Mouse (Mus musculus) intestine, embryonic 15.5 days (tissue): ENCODE results near the gene Ush2a. TPM values are rescaled to one million over a fixed set of nuclear protein-coding genes. Genes with fewer than 3 reads are reported as not detected.
A peak's percentile ranks its signal among the peaks of the same experiment; 100 is the strongest.

Experiments
- ATAC-seq: fragments of 200-750 bp; cut with Nextera tagmentation; 2 replicates; pipeline ENCODE4 v1.8.0; 2017; ENCODE audit warnings: moderate TSS enrichment, moderate library complexity
- H3K27ac ChIP-seq: fragments of 300-500 bp; sonication (generic); 2 replicates; pipeline ENCODE4 v1.5.1; 2015; ENCODE audit warnings: mild to moderate bottlenecking, inconsistent platforms
- H3K27me3 ChIP-seq: fragments of 300-500 bp; sonication (generic); replicated peaks from 2 replicates; pipeline ENCODE4 v1.6.1; 2015; ENCODE audit warnings: inconsistent platforms
- H3K36me3 ChIP-seq: fragments of 300-500 bp; sonication (generic); 2 replicates; pipeline ENCODE4 v1.6.1; 2015; ENCODE audit warnings: inconsistent platforms
- H3K4me1 ChIP-seq: fragments of 300-500 bp; sonication (generic); replicated peaks from 2 replicates; pipeline ENCODE4 v1.6.1; 2015; ENCODE audit warnings: inconsistent platforms
- H3K4me2 ChIP-seq: fragments of 300-500 bp; sonication (generic); replicated peaks from 2 replicates; pipeline ENCODE4 v1.6.1; 2015; ENCODE audit warnings: mild to moderate bottlenecking, inconsistent platforms
- H3K4me3 ChIP-seq: fragments of 300-500 bp; sonication (generic); replicated peaks from 2 replicates; pipeline ENCODE4 v1.5.1; 2015; ENCODE audit warnings: inconsistent platforms
- H3K9ac ChIP-seq: fragments of 300-500 bp; sonication (generic); 2 replicates; pipeline ENCODE4 v1.6.1; 2015; ENCODE audit warnings: inconsistent platforms
- H3K9me3 ChIP-seq: fragments of 300-500 bp; sonication (generic); 2 replicates; pipeline ENCODE4 v1.6.1; 2016; ENCODE audit warnings: inconsistent platforms
- WGBS: fragments of 180-500 bp; shearing (Covaris S2); methylation state at CpG from one replicate; pipeline ENCODE4 v1.1.7; 2015; 5-methylcytosine and 5-hydroxymethylcytosine counted together
- polyA plus RNA-seq: library from polyadenylated mRNA; unstranded; fragments of >200 nt; fragmentation: Nextera tagmentation; extraction: Ambion mirVana; gene quantifications from 2 replicates; pipeline ENCODE4 v1.2.1, GENCODE M21; 2015

Gene Ush2a
- polyA plus RNA-seq, 1 experiment from 2014 or later, result 0.04 TPM

- no peak overlapping the region for H3K9ac ChIP-seq
- no peak overlapping the region for H3K4me2 ChIP-seq
- no peaks in the 10 kb centered on the region for H3K4me1 ChIP-seq
- no peak overlapping the region for H3K4me3 ChIP-seq
- 87% methylated on average over 12 of the region's 12 CpGs for WGBS
- no peaks in the 10 kb centered on the region for H3K9me3 ChIP-seq
- H3K36me3 ChIP-seq, result no peaks in the 10 kb centered on the region
- no peak for ATAC-seq
- H3K27ac ChIP-seq, result no peak overlapping the region
- H3K27me3 ChIP-seq, result no peaks in the 10 kb centered on the region
Observed at GRCm38 (mm10) chr1:188656121-188656520, 394.3 kb downstream of the Ush2a start.

DNA sequence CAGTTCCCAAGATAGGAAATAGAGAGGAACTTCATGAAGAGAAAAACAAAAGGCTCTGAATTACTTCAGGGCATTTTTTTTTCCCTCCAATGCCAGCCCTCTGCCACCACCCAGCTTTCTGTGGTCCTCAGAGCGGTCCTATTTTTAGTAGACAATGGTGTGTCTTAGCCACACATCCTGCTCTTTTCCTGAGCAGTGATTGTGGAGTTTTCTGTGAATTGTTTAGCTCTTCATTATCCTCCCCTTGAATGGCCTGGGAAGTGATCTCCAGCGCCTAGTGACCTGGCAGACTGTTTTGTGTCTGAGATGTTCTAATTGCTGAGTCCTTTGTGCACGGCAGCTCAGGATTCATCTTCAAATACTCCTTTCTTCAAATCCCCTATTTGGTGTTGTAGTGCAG lies 397.3 kb downstream of the Ush2a start:
- Histone ChIP-seq H3K4me1 (no peaks in the 10 kb centered on the region), H3K36me3 (no peaks in the 10 kb centered on the region), H3K27ac (no peak overlapping the region), H3K9me3 (no peaks in the 10 kb centered on the region), H3K27me3 (no peaks in the 10 kb centered on the region), H3K4me3 (no peak overlapping the region), H3K4me2 (no peak overlapping the region), H3K9ac (no peak overlapping the region)
- ATAC-seq, result no peak
- WGBS, result 61% methylated on average over 3 of the region's 3 CpGs

DNA sequence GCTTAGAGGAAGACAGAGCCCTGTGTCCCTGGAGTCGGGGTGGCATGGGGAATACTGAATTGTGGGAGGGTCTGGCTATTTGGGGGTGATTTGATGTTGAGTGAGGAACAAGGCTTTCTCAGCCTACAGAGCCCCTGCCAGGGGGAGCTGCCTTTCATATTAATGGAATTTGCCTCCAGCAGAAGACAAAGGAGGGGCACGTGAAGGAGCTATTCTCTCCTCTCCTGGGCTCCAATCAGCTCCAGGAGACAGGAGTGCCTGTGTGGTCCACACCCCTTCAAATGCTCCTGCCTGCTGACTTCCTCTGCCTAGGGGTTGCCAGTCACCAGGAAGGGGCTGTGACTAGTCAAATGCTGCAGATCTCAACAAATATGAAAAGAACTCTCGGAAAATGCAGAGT lies 398.5 kb downstream of the Ush2a start:
- WGBS, result 18% methylated on average over 3 of the region's 3 CpGs
- Histone ChIP-seq H3K9ac (no peak overlapping the region), H3K4me1 (no peaks in the 10 kb centered on the region), H3K9me3 (no peaks in the 10 kb centered on the region), H3K27me3 (no peaks in the 10 kb centered on the region), H3K4me3 (peak overlapping the region; percentile 16), H3K4me2 (peak overlapping the region; percentile 51), H3K36me3 (no peaks in the 10 kb centered on the region), H3K27ac (no peak overlapping the region)
- peak; percentile 49; the same call in 1 of the 2 replicates for ATAC-seq

GRCm38 (mm10) chr1:188660882-188661281 lies 399.1 kb downstream of the Ush2a start:
- H3K4me2 ChIP-seq, result peak overlapping the region; percentile 51
- H3K4me3 ChIP-seq, result peak overlapping the region; percentile 16
- no peaks in the 10 kb centered on the region for H3K27me3 ChIP-seq
- ATAC-seq, result no peak
- WGBS, result 9% methylated on average over 8 of the region's 8 CpGs
- no peak overlapping the region for H3K9ac ChIP-seq
- H3K36me3 ChIP-seq, result no peaks in the 10 kb centered on the region
- no peaks in the 10 kb centered on the region for H3K9me3 ChIP-seq
- H3K27ac ChIP-seq, result no peak overlapping the region
- no peaks in the 10 kb centered on the region for H3K4me1 ChIP-seq

GRCm38 (mm10) chr1:188667460-188667859 lies 405.6 kb downstream of the Ush2a start:
- Histone ChIP-seq H3K4me3 (no peak overlapping the region), H3K27ac (no peak overlapping the region), H3K9ac (no peak overlapping the region), H3K9me3 (no peaks in the 10 kb centered on the region), H3K4me1 (no peaks in the 10 kb centered on the region), H3K4me2 (no peak overlapping the region), H3K27me3 (no peaks in the 10 kb centered on the region), H3K36me3 (no peaks in the 10 kb centered on the region)
- WGBS, result 71% methylated on average over 8 of the region's 8 CpGs
- no peak for ATAC-seq

DNA sequence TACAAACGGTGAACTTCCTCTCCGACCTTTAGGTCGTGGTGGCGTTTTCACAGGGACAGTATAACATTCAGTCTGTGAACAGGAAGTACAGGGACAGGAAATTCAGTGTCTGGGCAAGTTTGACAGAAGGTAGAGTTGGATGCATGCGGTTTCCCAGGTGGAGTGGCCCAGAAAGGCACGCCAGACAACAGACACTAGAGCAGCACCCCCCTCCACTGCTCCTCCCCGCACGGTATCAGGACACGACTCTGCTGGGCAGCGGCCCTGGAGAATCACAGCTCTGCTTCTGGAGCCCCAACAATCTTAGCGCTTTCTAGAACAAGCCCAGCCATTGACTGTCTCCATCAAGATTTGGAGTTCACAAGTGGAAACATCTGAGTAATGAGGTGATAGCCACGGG lies 406.7 kb downstream of the Ush2a start:
- 69% methylated on average over 12 of the region's 12 CpGs for WGBS
- Histone ChIP-seq H3K9me3 (no peaks in the 10 kb centered on the region), H3K36me3 (no peaks in the 10 kb centered on the region), H3K4me1 (no peaks in the 10 kb centered on the region), H3K27ac (no peak overlapping the region), H3K9ac (no peak overlapping the region), H3K27me3 (no peaks in the 10 kb centered on the region), H3K4me3 (no peak overlapping the region), H3K4me2 (no peak overlapping the region)
- ATAC-seq, result no peak

DNA sequence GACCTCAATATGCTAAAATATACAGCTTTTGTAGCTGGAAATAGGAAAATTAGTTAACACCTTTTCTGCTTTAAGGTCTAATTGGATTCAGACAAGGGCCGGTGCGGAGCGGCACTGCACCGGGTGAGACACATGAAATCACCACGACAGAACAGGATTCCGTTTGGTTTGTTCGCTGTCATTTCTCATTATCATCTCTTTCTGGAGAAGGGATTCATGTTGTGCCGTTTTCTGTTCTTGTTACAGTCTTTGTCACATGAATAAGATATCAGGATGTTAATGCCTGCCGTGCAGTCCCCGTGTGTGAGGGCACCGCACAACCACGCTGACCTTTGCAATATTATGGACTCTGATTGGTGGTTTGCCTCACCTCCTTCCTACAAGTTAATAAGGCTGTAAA lies 411.0 kb downstream of the Ush2a start:
- WGBS, result 92% methylated on average over 12 of the region's 12 CpGs
- no peaks in the 10 kb centered on the region for H3K36me3 ChIP-seq
- no peaks in the 10 kb centered on the region for H3K27me3 ChIP-seq
- ATAC-seq, result no peak
- H3K27ac ChIP-seq, result no peak overlapping the region
- H3K4me1 ChIP-seq, result no peaks in the 10 kb centered on the region
- H3K4me2 ChIP-seq, result no peak overlapping the region
- no peak overlapping the region for H3K9ac ChIP-seq
- no peaks in the 10 kb centered on the region for H3K9me3 ChIP-seq
- no peak overlapping the region for H3K4me3 ChIP-seq

- no peak overlapping the region for H3K4me3 ChIP-seq
- H3K27me3 ChIP-seq, result no peaks in the 10 kb centered on the region
- no peak overlapping the region for H3K27ac ChIP-seq
- no peak for ATAC-seq
- no peak overlapping the region for H3K4me2 ChIP-seq
- no peak overlapping the region for H3K9ac ChIP-seq
- no peaks in the 10 kb centered on the region for H3K36me3 ChIP-seq
- 54% methylated on average over 8 of the region's 8 CpGs for WGBS
- no peaks in the 10 kb centered on the region for H3K4me1 ChIP-seq
- H3K9me3 ChIP-seq, result no peaks in the 10 kb centered on the region
Observed at GRCm38 (mm10) chr1:188674640-188675510, 413.1 kb downstream of the Ush2a start.

DNA sequence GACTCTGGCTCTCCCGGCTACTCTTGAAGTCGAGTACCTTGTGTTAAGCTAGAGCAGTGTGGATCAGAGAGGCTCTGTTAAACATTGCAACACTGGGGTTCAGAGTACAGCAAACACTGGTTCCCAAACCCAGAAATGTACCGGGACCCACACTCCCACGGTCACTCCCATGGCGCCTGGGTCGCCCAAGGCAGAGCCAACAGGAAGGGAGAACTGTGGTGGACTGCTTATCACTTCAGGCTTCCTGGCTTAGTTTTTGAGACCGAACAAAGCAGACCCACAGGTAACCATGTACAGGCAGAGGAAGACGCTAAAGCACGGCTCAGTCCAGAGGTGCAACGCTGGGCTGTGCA lies 413.7 kb downstream of the Ush2a start:
- H3K27ac ChIP-seq, result no peak overlapping the region
- no peak for ATAC-seq
- WGBS, result 86% methylated on average over 10 of the region's 10 CpGs
- H3K9ac ChIP-seq, result no peak overlapping the region
- H3K4me1 ChIP-seq, result no peaks in the 10 kb centered on the region
- H3K9me3 ChIP-seq, result no peaks in the 10 kb centered on the region
- no peaks in the 10 kb centered on the region for H3K27me3 ChIP-seq
- H3K4me3 ChIP-seq, result no peak overlapping the region
- no peaks in the 10 kb centered on the region for H3K36me3 ChIP-seq
- no peak overlapping the region for H3K4me2 ChIP-seq

DNA sequence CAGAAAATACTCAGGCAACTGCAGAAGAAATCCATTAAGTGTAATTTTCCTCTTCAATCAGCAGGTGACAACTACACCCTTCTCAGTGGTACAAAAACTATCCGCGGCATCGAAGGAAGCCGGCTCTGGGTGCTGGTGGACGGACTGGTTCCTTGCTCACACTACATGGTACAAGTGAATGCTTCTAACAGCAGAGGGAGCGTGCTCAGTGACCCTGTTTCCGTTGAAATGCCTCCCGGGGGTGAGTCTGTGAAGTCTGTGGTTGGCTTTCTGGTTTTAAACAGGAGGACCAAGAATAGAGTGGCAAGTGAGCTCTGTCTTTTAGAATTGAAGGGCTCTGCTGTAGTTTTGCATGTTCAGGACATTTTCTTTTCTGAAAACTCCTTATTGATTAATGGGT lies 416.4 kb downstream of the Ush2a start:
- no peak for ATAC-seq
- H3K36me3 ChIP-seq, result no peaks in the 10 kb centered on the region
- no peak overlapping the region for H3K4me2 ChIP-seq
- no peak overlapping the region for H3K9ac ChIP-seq
- H3K27me3 ChIP-seq, result no peaks in the 10 kb centered on the region
- H3K4me3 ChIP-seq, result no peak overlapping the region
- H3K27ac ChIP-seq, result no peak overlapping the region
- no peaks in the 10 kb centered on the region for H3K4me1 ChIP-seq
- WGBS, result 60% methylated on average over 8 of the region's 8 CpGs
- no peaks in the 10 kb centered on the region for H3K9me3 ChIP-seq

GRCm38 (mm10) chr1:188686362-188686761 lies 424.5 kb downstream of the Ush2a start:
- ATAC-seq, result no peak
- H3K4me2 ChIP-seq, result no peak overlapping the region
- H3K9ac ChIP-seq, result no peak overlapping the region
- H3K9me3 ChIP-seq, result no peaks in the 10 kb centered on the region
- WGBS, result 95% methylated on average over 14 of the region's 14 CpGs
- no peaks in the 10 kb centered on the region for H3K4me1 ChIP-seq
- no peak overlapping the region for H3K27ac ChIP-seq
- H3K27me3 ChIP-seq, result no peaks in the 10 kb centered on the region
- no peaks in the 10 kb centered on the region for H3K36me3 ChIP-seq
- no peak overlapping the region for H3K4me3 ChIP-seq

GRCm38 (mm10) chr1:188696295-188696694 lies 434.5 kb downstream of the Ush2a start:
- Histone ChIP-seq H3K27ac (no peak overlapping the region), H3K4me3 (no peak overlapping the region), H3K9ac (no peak overlapping the region), H3K36me3 (no peaks in the 10 kb centered on the region), H3K4me2 (no peak overlapping the region), H3K27me3 (no peaks in the 10 kb centered on the region), H3K4me1 (no peaks in the 10 kb centered on the region), H3K9me3 (no peaks in the 10 kb centered on the region)
- no peak for ATAC-seq
- 70% methylated on average over 2 of the region's 2 CpGs for WGBS

GRCm38 (mm10) chr1:188708176-188708575 lies 446.4 kb downstream of the Ush2a start:
- Histone ChIP-seq H3K9me3 (no peaks in the 10 kb centered on the region), H3K4me1 (no peaks in the 10 kb centered on the region), H3K4me2 (no peak overlapping the region), H3K36me3 (no peaks in the 10 kb centered on the region), H3K27me3 (no peaks in the 10 kb centered on the region), H3K9ac (no peak overlapping the region), H3K27ac (no peak overlapping the region), H3K4me3 (no peak overlapping the region)
- no peak for ATAC-seq
- WGBS, result 85% methylated on average over 4 of the region's 4 CpGs
